Mouse (Mus musculus) gastrocnemius, adult 18-20 months (tissue): ENCODE results near the gene Atp8a2. TPM values are rescaled to one million over a fixed set of nuclear protein-coding genes. Genes with fewer than 3 reads are reported as not detected.

ENCODE experiments used
- DNase-seq: peaks from one replicate; pipeline ENCODE4 v3.0.0; 2021; ENCODE audit warnings: low spot score
- total RNA-seq, 2 experiments: library from RNA; stranded (reverse); gene quantifications; 2 replicates each; pipeline ENCODE4 v1.2.3; 2021

The Atp8a2 gene
- total RNA-seq, 2 experiments from 2014 or later: 0.64 TPM

GRCm38 (mm10) chr14:60163367-60163766 is 33.6 kb downstream of the Atp8a2 start:
- no peak for DNase-seq

DNA sequence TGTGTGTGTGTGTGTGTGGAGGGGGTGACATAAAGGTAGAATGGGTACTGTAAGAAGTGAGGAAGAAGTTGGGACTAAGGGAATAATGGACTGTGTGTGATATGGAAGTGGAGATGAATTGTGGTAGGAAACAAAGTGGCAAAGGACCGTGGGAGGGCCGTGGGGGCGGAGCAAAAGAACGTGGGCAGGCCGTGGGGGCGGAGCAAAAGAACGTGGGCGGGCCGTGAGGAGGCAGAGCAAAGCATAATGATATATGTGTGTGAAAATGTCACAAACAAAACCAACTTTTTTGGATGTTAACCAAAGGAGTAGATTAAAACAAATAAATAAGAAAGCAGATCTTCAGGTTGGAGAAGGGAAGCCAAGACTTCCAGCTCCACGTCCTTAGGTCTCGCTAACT is 44.6 kb downstream of the Atp8a2 start:
- DNase-seq: no peak

DNA sequence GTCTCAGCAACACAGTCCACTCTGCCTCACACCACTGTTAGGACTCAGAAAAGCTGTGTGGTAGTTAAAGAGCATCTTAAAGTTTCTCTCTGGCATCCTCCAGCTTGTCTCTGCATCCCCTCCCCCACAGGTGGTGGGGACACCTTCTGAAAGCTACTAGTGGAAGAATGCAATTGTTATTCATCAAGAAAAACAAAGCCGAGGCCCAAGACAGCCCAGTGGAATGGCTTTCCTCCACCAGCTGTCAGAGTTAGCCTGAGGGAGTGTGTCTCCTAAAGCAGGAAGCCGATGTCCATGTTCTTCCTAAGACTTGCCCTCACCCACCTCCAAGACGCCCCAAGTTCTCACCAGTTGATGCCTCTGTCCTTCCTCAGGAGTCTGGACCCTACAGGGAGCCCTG is 48.1 kb downstream of the Atp8a2 start:
- no peak for DNase-seq

DNA sequence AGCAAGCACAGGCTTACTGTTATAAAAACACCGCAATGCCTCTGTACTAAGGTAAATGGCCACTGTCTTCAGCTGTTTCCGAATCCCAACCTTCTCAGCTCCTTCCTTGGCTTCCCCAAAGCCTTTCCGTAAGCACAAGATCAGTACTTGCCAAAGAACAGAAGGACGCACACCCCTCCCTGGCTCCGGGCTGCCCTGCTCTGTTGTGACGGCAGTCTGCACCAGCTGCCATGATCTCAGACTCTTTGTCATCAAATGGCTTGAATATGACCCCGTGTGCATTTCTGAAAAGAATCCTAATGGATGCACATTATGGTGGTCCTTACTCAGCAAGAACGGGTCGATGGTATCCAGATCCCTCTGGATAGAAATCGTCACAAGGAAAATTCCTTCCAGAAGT is 53.7 kb downstream of the Atp8a2 start:
- DNase-seq: no peak

DNA sequence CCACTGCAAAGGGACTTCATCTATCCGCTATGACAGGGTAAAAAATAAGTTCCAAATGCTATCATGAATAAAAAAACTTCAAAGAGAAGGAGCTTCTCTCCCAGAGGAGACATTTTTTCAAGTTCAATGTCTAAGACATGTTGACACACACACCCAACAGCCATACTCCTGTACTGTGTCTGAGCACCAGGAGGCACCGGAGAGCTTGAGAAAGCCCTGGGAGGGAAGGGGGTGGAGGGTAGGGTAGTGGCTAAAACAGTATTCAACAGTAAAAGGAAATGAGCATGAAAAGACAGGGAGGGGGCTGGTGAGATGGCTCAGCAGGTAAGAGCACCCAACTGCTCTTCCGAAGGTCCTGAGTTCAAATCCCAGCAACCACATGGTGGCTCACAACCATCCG is 58.6 kb downstream of the Atp8a2 start:
- DNase-seq: no peak

DNA sequence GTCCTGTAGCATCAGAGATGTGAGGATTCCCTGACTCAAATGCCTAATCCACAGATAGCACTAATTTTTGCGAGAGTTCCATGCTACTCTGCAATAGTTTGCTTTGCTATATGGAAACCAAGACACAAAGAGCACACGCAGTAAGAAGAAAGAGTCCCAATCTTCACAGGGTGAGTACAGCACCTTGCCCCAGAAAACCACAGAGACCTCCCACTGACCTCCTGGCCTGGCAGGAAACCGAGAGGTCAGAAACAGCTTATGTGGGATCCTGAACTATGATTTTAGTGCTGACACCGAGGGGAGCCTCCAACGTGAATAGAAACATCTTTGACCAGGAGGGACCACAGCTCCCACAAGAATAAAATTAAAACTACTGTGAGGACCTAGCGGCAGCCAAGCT is 59.2 kb downstream of the Atp8a2 start:
- no peak for DNase-seq

DNA sequence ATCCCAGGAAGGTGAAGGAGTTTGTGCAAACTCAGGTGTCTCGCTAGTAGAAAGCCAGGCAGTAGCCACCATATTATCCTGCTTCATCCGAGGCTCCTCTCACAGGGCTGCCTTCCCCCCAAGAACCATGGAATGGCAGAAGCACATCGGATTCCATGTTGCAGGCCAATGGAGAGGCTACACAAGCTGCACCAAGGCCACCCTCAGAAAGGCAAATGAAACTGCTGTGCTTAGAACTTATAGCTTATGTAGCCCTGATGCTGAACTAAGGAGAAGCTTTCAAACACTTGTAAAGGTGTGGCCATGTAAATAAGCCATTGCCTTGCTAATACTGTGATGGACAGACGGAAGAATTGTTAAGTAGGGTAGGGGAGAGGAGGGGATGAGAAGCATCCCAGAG is 61.2 kb downstream of the Atp8a2 start:
- no peak for DNase-seq

- no peak for DNase-seq
Observed at GRCm38 (mm10) chr14:60134720-60135119, 62.3 kb downstream of the Atp8a2 start.

GRCm38 (mm10) chr14:60131196-60131876 is 65.6 kb downstream of the Atp8a2 start:
- DNase-seq: no peak

GRCm38 (mm10) chr14:60129564-60129963 is 67.4 kb downstream of the Atp8a2 start:
- no peak for DNase-seq

GRCm38 (mm10) chr14:60125202-60125601 is 71.8 kb downstream of the Atp8a2 start:
- DNase-seq: no peak

- DNase-seq: no peak
Observed at GRCm38 (mm10) chr14:60121572-60121971, 75.4 kb downstream of the Atp8a2 start.

DNA sequence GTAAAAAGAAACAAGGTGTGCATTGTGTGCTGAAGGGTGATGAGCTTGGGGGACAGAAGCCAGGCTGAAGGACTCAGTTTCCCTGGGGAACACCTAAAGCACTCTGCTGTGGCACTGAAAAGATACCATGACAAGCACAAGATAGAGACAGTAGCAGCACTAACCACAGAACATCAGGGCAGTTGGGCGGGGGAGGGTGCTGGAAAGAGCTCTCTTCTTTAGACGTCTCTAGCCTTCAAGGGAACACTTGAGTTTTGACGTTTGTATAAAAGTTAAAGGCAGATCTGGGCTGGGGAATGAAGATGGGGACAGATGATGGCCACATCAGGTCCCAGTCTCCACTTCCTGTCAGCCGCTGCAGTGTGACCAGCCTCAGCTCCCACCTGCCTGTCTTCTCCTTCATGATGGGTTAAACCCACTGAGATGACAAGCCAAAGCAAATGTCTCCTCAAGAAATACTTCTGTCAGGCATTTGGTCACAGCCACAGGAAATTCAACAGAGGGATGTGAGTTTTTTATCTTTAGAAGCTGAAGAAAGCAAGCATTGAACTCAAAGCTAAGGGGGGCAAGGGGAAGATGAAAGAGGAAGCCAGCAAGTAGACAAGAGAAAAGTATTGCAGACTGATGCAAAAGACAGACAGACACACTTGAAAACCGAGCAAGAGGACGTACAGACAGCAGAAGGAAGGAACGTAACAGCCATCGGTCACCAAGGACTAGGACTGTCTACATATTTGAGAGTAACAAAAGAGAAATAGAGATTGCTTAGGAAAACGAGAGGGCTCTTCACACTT is 79.0 kb downstream of the Atp8a2 start:
- DNase-seq: no peak

DNA sequence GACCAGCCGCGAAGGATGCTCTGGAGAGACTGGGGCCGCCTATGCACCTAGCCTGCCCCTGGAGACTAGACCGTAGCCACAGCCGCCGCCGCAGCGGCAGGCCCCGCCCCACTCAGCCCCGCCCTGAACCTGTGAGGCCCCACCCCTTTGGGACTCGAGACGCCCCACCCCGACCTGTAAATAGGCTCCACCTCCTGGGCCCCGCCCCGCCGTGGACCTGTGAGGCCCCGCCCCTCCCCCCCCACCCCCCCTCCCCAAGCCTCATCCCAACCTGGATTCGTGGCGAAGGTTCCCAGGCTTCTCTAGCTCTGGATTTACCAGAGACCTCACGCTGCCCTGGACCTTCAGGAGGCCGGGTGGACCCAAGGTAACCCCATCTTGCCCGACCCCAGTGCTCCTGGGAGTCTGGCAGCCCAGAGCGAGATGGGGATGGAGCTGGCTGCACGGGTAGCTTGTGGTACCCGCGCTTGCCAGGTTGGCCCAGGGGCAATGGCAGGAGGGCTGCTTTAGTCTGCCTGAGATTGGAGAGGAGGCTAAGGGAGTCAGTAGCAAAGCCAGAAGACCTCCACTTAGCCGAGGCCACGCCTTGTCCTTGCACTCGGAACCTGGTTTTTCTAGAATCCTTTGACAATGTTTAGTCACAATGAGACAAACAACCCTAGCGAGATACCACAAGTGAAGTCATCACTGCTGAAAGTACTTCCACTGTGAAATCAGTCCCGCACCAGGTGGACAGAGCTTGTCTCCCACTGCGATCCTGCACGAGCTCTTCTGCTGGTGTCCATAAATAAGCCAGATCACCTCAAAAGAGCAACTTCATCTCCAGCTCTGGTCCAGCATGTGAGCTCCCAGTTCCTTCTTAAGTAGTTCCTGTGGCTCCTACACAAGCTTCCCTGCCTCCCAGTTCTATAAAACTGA is 109.9 kb downstream of the Atp8a2 start:
- DNase-seq: no peak

DNA sequence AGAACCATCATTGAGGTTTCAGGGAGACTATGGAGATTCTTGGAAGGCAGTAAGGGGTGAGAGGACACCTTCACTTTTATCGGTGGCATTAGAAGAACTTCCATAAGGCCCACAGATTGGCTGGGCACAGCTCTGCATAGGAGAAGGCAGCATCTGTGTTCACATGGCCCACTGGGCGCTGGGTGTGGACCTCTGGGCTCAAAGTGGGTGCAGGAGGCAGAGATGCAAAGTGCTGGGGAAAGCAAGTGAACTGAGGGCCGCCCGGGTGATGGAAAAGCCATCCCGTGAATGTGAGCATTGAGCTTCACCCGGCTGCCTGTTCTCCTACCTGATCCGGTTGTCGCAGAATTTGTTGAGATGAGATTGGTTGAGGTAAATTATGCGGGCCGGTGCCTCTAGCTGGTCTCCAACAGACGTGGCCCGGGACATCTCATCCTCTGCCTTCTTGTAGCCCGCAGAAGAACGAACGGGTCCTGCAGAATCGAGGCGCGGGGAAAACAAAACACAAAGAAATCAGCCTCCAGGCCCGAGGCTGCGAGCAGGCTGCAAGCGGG is 110.6 kb downstream of the Atp8a2 start:
- DNase-seq: no peak

DNA sequence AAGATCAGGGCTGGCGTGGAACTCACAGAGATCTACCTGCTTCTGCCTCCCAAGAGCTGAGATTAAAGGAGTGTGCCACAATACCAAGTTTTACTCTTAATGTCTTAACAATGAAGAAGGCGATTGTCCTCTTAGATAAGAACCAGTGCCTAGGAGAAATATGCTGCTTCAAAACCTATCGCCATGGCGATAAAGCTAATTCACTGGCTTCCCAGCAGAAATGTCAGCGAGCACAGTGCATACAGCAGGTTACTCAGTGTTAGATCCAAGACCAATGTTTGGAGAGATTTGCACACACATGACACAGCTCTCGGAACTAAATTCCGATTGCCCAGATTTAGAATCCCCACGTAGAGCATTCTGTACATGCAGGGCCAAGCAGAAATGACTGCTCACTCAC is 114.2 kb downstream of the Atp8a2 start:
- DNase-seq: no peak

DNA sequence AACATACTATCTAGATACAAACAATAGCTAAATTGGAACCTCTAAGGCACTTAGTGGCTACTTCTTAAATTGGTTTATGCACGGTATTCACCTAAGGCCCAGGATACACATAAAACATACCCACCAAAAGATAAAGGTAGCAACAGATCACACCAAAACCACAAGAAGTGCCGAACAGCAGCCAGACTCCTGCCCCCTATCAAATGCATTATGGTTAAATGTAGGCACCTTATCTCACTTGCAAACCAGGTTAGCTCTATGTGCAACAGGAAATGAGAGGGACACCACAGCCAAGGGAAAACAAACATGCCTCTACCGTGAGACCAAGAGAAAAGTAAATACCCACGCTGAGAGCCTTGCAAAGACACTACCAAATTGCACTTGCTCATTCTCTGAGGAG is 124.5 kb downstream of the Atp8a2 start:
- no peak for DNase-seq

DNA sequence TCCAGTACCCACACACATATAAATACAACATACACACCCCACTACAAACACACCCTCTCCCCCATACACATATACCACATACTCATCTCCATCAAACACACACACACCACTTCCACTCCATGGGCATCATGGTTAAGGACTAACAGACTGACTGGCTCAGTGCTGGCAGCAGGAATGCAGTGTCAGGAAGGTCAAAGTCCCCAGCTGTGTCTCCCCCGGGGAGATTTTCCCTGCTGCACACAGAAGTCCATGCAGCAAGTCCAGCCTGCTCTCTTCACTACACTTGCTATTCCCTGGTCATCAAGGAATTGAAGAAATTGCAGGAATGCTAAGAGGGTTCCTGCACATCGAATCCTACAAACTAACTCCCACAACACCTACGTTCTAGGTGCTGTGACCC is 131.8 kb downstream of the Atp8a2 start:
- no peak for DNase-seq

- DNase-seq: no peak
Observed at GRCm38 (mm10) chr14:60061023-60061422, 136.0 kb downstream of the Atp8a2 start.

- no peak for DNase-seq
Observed at GRCm38 (mm10) chr14:60058867-60059266, 138.1 kb downstream of the Atp8a2 start.

GRCm38 (mm10) chr14:60055231-60055630 is 141.7 kb downstream of the Atp8a2 start:
- no peak for DNase-seq

DNA sequence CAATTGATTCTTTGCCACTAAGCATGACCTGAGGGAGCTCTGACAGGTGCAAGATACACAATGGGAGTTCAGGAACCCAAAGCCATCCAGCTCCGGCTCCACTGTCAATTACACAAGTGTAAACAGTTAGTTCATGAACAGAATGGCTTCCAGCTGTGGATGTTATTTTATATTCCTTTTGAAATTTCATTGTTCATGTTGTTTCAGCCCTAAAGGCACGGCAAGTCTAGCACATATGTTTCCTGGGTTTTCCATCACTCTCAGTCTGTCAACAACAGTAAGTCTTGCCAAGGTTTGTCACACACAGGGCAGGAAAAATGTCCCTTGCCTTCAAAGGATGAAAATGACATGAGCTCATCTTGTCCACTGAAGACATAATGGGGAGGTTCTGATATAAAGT is 166.3 kb downstream of the Atp8a2 start:
- no peak for DNase-seq
